Mouse (Mus musculus) Patski (cell line): ENCODE results near the gene Tap2. TPM values are rescaled to one million over a fixed set of nuclear protein-coding genes. Genes with fewer than 3 reads are reported as not detected.
"Not testable (repeated sequence)": the region's sequence is repeated elsewhere in the genome, so short reads cannot be mapped to it uniquely, and the experiment has no call there.

Experiments
- ATAC-seq: fragments of 100-300 bp; one replicate; pipeline ENCODE4 v1.8.0; 2021
- CTCF ChIA-PET: fragments of 350-600 bp; sonication (Branson Sonifier 250); formaldehyde crosslinking; loops from one replicate; lab custom pipeline; 2022; ENCODE audit warnings: inconsistent platforms; lab: Charles Lee
- POLR2A ChIA-PET: fragments of 350-600 bp; sonication (Branson Sonifier 250); formaldehyde crosslinking; loops from one replicate; lab custom pipeline; 2022; ENCODE audit warnings: antibody characterized with exemption, inconsistent platforms; lab: Charles Lee
- DNase-seq: peaks from one replicate; pipeline ENCODE4 v3.0.0-alpha.2; 2011; ENCODE audit warnings: low read depth, low spot score
- H3K27me3 ChIP-seq: fragments of 371-371 bp; one replicate; pipeline ENCODE4 v1.5.1; 2021
- CTCF ChIP-seq: fragments of 100-300 bp; IDR thresholded peaks from one replicate; pipeline ENCODE4 v1.5.1; 2021
- in situ Hi-C: fragments of 300-500 bp; cut with MboI; formaldehyde crosslinking; loops from 3 replicates; pipeline ENCODE4 v1.11.1; 2018; ENCODE audit warnings: low pct_unique_long_range_greater_than_20kb, mixed read lengths
- polyA plus RNA-seq: library from polyadenylated mRNA; unstranded; gene quantifications from one replicate; pipeline ENCODE4 v1.2.3, GENCODE M21; 2021

Gene Tap2
- polyA plus RNA-seq, 1 experiment from 2014 or later, result 38.2 TPM

DNA sequence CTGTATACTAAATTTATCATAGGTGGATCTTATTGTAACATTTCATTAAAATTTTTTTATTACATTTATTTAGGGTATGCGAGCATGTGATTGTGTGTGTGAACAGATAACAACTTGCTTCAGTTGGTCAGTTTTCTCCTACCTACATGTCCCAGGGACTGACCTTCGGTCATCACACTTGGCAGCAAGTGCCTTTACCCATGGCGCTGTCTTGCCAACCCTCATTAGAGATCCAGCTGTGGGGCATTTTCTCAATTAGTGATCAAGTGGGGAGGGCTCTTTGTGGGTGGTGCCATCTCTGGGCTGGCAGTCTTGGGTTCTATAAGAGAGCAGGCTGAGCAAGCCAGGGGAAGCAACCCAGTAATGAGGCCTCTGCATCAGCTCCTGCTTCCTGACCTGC, 21.5 kb downstream of the Tap2 start:
- ChIA-PET CTCF (interaction anchor here (1.1 to 2.5 kb wide), 4 partner anchors 10 to 54 kb away, joined by 3 to 17 read pairs (median 4); no protein-coding TSS in a partner anchor), POLR2A (interaction anchor here (0.8 kb wide), 1 partner anchor 10 kb away, joined by 3 read pairs; no protein-coding TSS in a partner anchor)
- no peaks in the 10 kb centered on the region for H3K27me3 ChIP-seq
- in situ Hi-C loops, result no loop called here
- no peak for ATAC-seq
- DNase-seq, result no peak
- no peak for TF ChIP-seq CTCF

DNA sequence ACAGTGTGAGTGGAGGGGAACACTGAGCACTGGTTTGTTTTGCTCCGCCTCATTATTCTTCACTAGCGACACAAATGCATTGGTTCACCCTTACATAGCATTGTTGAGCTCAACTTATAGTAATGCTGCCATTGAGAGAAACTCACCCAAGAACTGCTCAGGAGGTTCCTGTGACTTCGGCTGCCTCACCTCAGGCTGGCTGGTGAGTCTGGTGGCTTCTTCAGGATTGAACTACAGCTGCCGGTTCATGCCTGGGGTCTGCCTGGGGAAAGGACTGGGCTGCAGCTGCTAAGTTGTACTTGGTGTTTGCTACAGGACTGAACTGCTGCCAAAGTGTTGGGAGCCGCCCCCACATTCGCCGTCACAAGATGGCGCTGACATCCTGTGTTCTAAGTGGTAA, 22.1 kb downstream of the Tap2 start:
- DNase-seq, result no peak
- ChIA-PET CTCF (interaction anchor here (2.5 kb wide), 1 partner anchor 10 kb away, joined by 17 read pairs; no protein-coding TSS in a partner anchor), POLR2A (no interaction called here)
- ATAC-seq, result no peak
- in situ Hi-C loops, result no loop called here
- TF ChIP-seq CTCF, result no peak
- H3K27me3 ChIP-seq, result no peaks in the 10 kb centered on the region

DNA sequence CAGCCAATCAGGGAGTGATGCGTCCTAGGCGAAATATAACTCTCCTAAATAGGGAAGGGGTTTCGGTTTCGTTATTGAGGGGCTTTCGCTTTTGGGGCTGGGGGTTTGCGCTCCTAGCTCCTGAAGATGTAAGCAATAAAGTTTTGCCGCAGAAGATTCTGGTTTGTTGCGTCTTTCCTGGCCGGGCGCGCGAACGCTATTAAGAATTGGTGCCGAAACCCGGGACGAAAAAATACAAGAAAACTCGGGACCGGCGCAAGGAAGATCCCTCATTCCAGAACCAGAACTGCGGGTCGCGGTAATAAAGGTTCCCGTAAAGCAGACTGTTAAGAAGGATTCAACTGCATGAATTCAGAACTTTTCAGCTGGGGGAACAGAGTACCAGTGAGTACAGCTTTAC, 22.6 kb downstream of the Tap2 start:
- DNase-seq, result not testable (repeated sequence)

DNA sequence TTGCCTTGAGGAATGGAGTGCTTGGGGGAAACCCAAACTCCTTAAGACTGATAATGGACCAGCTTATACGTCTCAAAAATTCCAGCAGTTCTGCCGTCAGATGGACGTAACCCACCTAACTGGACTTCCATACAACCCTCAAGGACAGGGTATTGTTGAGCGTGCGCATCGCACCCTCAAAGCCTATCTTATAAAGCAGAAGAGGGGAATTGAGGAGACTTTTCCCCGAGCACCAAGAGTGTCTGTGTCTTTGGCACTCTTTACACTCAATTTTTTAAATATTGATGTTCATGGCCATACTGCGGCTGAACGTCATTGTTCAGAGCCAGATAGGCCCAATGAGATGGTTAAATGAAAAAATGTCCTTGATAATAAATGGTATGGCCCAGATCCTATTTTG, 27.6 kb downstream of the Tap2 start:
- CTCF ChIA-PET, in situ Hi-C loops, POLR2A ChIA-PET, DNase-seq, ATAC-seq, H3K27me3 ChIP-seq: not testable (repeated sequence)

More for the DNA sequence above, 22.6 kb downstream of the Tap2 start:
- in situ Hi-C loops, H3K27me3 ChIP-seq, ATAC-seq, POLR2A ChIA-PET: not testable (repeated sequence)
- CTCF ChIA-PET, result interaction anchor here (2.5 kb wide), 1 partner anchor 9 kb away, joined by 17 read pairs; no protein-coding TSS in a partner anchor

DNA sequence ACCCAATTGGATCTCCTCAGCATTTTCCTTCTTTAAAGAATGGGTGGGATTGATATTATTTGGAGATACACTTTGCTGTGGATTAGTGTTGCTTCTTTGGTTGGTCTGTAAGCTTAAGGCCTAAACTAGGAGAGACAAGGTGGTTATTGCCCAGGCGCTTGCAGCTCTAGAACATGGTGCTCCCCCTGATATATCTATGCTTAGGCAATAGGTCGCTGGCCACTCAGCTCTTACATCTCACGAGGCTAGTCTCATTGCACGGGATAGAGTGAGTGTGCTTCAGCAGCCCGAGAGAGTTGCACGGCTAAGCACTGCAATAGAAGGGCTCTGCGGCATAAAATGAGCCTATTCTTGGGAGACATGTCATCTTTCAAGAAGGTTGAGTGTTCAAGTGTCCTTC, 28.7 kb downstream of the Tap2 start:
- in situ Hi-C loops, DNase-seq, H3K27me3 ChIP-seq, ATAC-seq, POLR2A ChIA-PET: not testable (repeated sequence)
- CTCF ChIA-PET, result interaction anchor here (1.6 kb wide), 1 partner anchor 23 kb away, joined by 5 read pairs; no protein-coding TSS in a partner anchor

DNA sequence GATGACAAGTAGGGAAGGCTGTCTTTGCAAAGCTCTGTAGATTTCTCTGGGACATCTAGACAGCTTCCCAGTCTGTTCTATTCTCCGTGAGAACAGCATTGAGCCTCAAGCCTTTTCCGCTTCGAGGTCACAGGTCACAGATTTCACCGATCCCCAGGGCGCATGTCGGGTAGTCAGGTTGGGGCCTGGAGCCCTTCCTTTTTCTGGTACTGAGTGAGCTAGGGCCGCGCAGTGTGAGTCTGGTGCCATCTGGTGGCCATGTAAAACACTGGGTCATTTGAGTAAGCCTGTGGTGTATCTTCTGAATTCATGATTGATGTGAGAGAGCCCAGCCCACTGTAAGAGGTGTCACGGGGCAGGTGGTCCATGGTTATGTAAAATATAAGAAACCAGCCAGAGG, 31.6 kb downstream of the Tap2 start:
- DNase-seq (no peak), ATAC-seq (no peak)
- in situ Hi-C loops, result no loop called here
- CTCF ChIA-PET, result interaction anchor here (0.6 to 8.0 kb wide), 19 partner anchors 10 to 194 kb away, joined by 3 to 90 read pairs (median 3); no protein-coding TSS in a partner anchor
- peaks cover 3% of the 10 kb centered on the region for H3K27me3 ChIP-seq
- TF ChIP-seq CTCF, result peak; percentile 95
- POLR2A ChIA-PET, result interaction anchor here (1.0 to 1.5 kb wide), 2 partner anchors 11 to 64 kb away, joined by 3 to 4 read pairs; no protein-coding TSS in a partner anchor

DNA sequence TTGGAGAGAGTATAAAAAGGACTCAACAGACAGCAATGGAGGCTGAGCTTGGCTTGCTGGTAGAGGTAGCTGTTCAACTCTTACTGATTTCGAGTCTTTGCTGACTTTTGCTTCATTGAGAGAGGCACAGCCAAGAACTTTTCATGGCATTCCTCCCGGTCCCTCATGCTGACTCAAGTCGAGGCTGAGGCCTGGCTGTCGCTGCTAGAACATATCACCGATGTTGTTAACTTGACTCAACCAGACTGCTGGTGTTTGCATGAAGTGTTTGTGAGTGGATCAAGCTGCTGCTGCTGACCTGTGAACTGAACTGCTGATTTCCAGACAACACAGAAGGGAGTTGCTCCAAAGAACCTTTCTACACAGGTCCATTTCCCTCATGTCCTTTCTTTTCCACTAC, 33.4 kb downstream of the Tap2 start:
- in situ Hi-C loops, result no loop called here
- H3K27me3 ChIP-seq, result peaks cover 11% of the 10 kb centered on the region
- ChIA-PET POLR2A (no interaction called here), CTCF (interaction anchor here (3.2 to 8.0 kb wide), 2 partner anchors 13 to 65 kb away, joined by 9 to 90 read pairs; no protein-coding TSS in a partner anchor)
- no peak for ATAC-seq
- no peak for TF ChIP-seq CTCF
- DNase-seq, result no peak

DNA sequence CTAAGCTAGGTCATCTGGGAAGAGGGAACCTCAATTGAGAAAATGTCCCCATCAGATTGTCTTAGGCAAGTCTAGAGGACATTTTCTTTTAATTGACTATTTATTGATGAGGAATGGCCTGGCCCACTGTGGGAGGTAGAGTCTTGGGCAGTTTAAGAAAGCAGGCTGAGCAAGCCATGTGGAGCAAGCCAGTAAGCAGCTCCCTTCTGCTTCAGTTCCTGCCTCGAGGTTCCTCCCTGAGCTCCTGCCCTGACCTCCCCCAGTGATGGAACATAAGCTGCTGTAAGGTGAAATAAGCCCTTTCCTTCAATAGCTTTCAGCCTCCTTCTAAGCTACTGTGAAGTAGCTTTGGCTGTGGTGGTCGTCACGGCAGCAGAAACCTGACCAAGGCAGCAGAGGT, 34.4 kb downstream of the Tap2 start:
- in situ Hi-C loops, result no loop called here
- no peak for TF ChIP-seq CTCF

DNA sequence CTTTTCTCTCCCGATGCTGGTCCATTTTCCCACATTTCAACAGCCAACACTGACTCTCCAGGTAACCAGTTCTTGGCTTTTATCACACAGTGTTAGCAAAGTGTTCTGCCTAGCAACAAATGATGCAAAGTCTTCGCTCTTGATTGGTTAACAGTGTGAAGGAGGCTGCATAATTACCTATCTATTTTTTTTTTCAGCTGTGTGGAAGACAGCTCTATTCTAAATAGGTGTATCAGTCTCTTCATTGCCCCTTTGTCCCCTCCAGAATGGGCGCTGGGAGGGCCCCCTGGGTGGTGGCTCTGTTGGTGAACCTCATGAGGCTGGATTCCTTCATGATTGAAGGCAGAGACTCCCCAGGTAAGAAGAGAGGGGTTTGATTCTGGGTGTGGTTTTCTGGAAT, 35.4 kb downstream of the Tap2 start, which contains the start of gene H2-Ob:
Gene H2-Ob, plus strand, starts transcription at position 198 of the 400 bp plus-strand sequence.
- in situ Hi-C loops, result no loop called here
- TF ChIP-seq CTCF, result no peak
- no peak for DNase-seq
- ChIA-PET POLR2A (no interaction called here), CTCF (interaction anchor here (1.2 to 8.0 kb wide), 4 partner anchors 12 to 137 kb away, joined by 3 to 90 read pairs (median 5); no protein-coding TSS in a partner anchor)
- peaks cover 21% of the 10 kb centered on the region for H3K27me3 ChIP-seq
- no peak for ATAC-seq

More for the DNA sequence above, 34.4 kb downstream of the Tap2 start:
- H3K27me3 ChIP-seq, result peaks cover 19% of the 10 kb centered on the region
- POLR2A ChIA-PET, result interaction anchor here (0.7 kb wide), 1 partner anchor 68 kb away, joined by 3 read pairs; no protein-coding TSS in a partner anchor
- CTCF ChIA-PET, result interaction anchor here (1.2 to 8.0 kb wide), 3 partner anchors 25 to 136 kb away, joined by 3 to 90 read pairs (median 3); no protein-coding TSS in a partner anchor
- DNase-seq, result no peak
- ATAC-seq, result no peak

DNA sequence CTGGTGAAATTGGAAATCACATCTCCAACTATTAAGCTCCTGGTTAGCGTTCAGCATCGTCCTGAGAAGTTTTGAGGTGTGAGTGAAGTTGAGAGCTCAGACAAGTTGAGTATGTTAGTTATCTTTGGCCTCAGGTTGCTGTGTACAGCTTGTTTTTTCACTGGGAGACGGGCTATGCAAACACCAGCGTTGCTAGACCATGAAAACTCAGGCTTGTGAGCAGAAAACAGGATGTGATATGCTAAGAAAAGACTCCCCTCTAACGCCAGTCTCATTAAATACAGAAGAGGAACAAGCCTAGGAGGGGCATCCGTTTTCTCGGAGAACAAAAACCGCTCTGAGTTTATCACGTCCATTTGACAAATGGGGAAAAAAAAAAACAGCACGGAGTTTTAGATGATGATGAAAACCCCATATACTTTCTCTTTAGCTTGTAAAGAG, 36.3 kb downstream of the Tap2 start:
- CTCF ChIA-PET, result interaction anchor here (1.5 to 8.0 kb wide), 2 partner anchors 11 to 68 kb away, joined by 7 to 90 read pairs; no protein-coding TSS in a partner anchor
- in situ Hi-C loops, result no loop called here
- no peak for TF ChIP-seq CTCF
- ATAC-seq, result no peak
- no peak for DNase-seq
- H3K27me3 ChIP-seq, result peaks cover 24% of the 10 kb centered on the region
- POLR2A ChIA-PET, result no interaction called here

DNA sequence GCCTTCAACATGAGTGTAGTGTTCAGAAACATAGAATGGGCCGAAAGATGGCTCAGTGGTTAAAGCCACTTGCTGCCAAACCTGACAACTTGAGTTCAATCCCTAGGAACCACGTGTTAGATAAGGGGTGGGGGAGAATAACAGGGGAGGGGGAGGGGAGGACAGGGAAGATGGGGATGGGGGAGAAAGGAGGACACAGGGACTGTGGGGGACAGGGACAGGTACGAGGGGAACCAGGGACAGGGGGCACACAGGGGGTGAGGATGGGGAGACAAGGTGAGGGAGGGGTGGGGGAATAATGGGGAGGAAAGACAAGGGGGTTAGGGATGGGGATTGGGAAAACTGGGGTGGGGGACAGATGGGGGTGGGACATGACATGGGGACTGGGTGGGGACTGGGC, 37.0 kb downstream of the Tap2 start:
- POLR2A ChIA-PET, result no interaction called here
- ATAC-seq, result no peak
- no peak for DNase-seq
- CTCF ChIA-PET, result interaction anchor here (1.5 to 8.0 kb wide), 2 partner anchors 11 to 69 kb away, joined by 7 to 90 read pairs; no protein-coding TSS in a partner anchor
- H3K27me3 ChIP-seq, result peaks cover 32% of the 10 kb centered on the region
- in situ Hi-C loops, result no loop called here
- TF ChIP-seq CTCF, result no peak
